22 mouse cellular contexts compared by ENCODE assay signal in genomic region chr2:58240639-58241038, GRCm38 (mm10). TPM values are rescaled to one million over a fixed set of nuclear protein-coding genes. Genes with fewer than 3 reads are reported as not detected.
A peak's percentile ranks its signal among the peaks of the same experiment; 100 is the strongest.
DNase-seq lines count a peak whose midpoint lies in the region; ATAC-seq and TF ChIP-seq lines count a peak whose summit lies in the region.
"Had no signal": no experiment of that assay in that cellular context is flagged by ENCODE, and none has a peak within 500 bp of the region (broad histone marks: within the 10 kb centered on the region; RNA-seq: fewer than 3 reads in every experiment).

No protein-coding gene starts in this region.

- TF ChIP-seq CTCF in left cerebral cortex, adult 2 months (IDR thresholded peaks at IDR 0.05): no peak

- DNase-seq in forebrain, embryonic 14.5 days (ENCODE audit: low spot score): peak; percentile 6
- DNase-seq in right cerebral cortex, adult 18-20 months: peak; percentile 60
- no peak for DNase-seq in right cerebral cortex, postnatal 4 days
- no peak for DNase-seq in left cerebral cortex, adult 2 months (ENCODE audit: extremely low spot score in 1 of 2, low spot score in 2 of 2)
- DNase-seq in telencephalon, adult 2 months (ENCODE audit: low read depth, low spot score): peak; percentile 86
- no peak for DNase-seq in embryo, embryonic 10 days (ENCODE audit: low spot score)
- DNase-seq in adrenal gland, adult (ENCODE audit: inconsistent age in 2 of 2, low spot score in 1 of 2): no peak
- DNase-seq: adrenal gland, postnatal 36 days; B cell, adult 2 months; heart, postnatal 36 days; kidney, adult 11 months had no signal

- H3K27ac ChIP-seq in forebrain, embryonic 14.5 days (ENCODE audit: low read depth, low read length): no peak overlapping the region
- H3K27ac ChIP-seq in forebrain, embryonic 13.5 days: no peak overlapping the region
- H3K27ac ChIP-seq in left cerebral cortex, adult 2 months: peak overlapping the region; percentile 53; the same call in 1 of the 2 replicates
- H3K27ac ChIP-seq: hindbrain, postnatal 0 days; kidney, postnatal 0 days; limb, embryonic 10.5 days; lung, embryonic 15.5 days; macrophage; midbrain, embryonic 12.5 days; neural tube, embryonic 13.5 days; stomach, embryonic 15.5 days had no signal

- no peak overlapping the region for H3K4me3 ChIP-seq in forebrain, embryonic 14.5 days (ENCODE audit: low read depth, low read length)
- H3K4me3 ChIP-seq in forebrain, embryonic 13.5 days: no peak overlapping the region
- no peak overlapping the region for H3K4me3 ChIP-seq in left cerebral cortex, adult 2 months
- H3K4me3 ChIP-seq: heart, embryonic 12.5 days; limb, embryonic 10.5 days; lung, embryonic 15.5 days; midbrain, embryonic 12.5 days; neural tube, embryonic 13.5 days; stomach, embryonic 15.5 days had no signal

- no peaks in the 10 kb centered on the region for H3K9me3 ChIP-seq in forebrain, embryonic 14.5 days (replicated peaks; ENCODE audit: control insufficient read depth, low read length)
- no peaks in the 10 kb centered on the region for H3K9me3 ChIP-seq in forebrain, embryonic 13.5 days (replicated peaks)
- H3K9me3 ChIP-seq: heart, embryonic 12.5 days; limb, embryonic 10.5 days; lung, embryonic 15.5 days; midbrain, embryonic 12.5 days; neural tube, embryonic 13.5 days; stomach, embryonic 15.5 days had no signal

- H3K4me1 ChIP-seq in forebrain, embryonic 14.5 days (ENCODE audit: control insufficient read depth, insufficient read depth, low read length): no peaks in the 10 kb centered on the region
- H3K4me1 ChIP-seq in forebrain, embryonic 13.5 days: no peaks in the 10 kb centered on the region
- H3K4me1 ChIP-seq: heart, embryonic 12.5 days; limb, embryonic 10.5 days; lung, embryonic 15.5 days; midbrain, embryonic 12.5 days; neural tube, embryonic 13.5 days; stomach, embryonic 15.5 days had no signal

- ATAC-seq in forebrain, embryonic 14.5 days: no peak
- ATAC-seq in forebrain, embryonic 13.5 days: no peak; the same call in 1 of the 2 replicates
- ATAC-seq: hindbrain, postnatal 0 days had no signal

- H3K9ac ChIP-seq in forebrain, embryonic 14.5 days (ENCODE audit: low read length): no peak overlapping the region
- H3K9ac ChIP-seq in forebrain, embryonic 13.5 days: no peak overlapping the region
- H3K9ac ChIP-seq: heart, embryonic 12.5 days; lung, embryonic 15.5 days; midbrain, embryonic 12.5 days; neural tube, embryonic 13.5 days; stomach, embryonic 15.5 days had no signal

- no peak overlapping the region for H3K4me2 ChIP-seq in forebrain, embryonic 14.5 days (ENCODE audit: low read length)
- H3K4me2 ChIP-seq in forebrain, embryonic 13.5 days: no peak overlapping the region
- H3K4me2 ChIP-seq: heart, embryonic 12.5 days; liver, embryonic 11.5 days; lung, embryonic 15.5 days; midbrain, embryonic 12.5 days; neural tube, embryonic 13.5 days; stomach, embryonic 15.5 days had no signal

- no peaks in the 10 kb centered on the region for H3K36me3 ChIP-seq in forebrain, embryonic 14.5 days (ENCODE audit: control insufficient read depth, insufficient read depth, low read length)
- no peaks in the 10 kb centered on the region for H3K36me3 ChIP-seq in forebrain, embryonic 13.5 days (ENCODE audit: poor library complexity, severe bottlenecking)
- H3K36me3 ChIP-seq: heart, embryonic 12.5 days; limb, embryonic 10.5 days; lung, embryonic 15.5 days; midbrain, embryonic 12.5 days; neural tube, embryonic 13.5 days; stomach, embryonic 15.5 days had no signal

- intact Hi-C loops in left cerebral cortex, adult 2 months (cut with DNase I): no loop called here

- H3K27me3 ChIP-seq in forebrain, embryonic 14.5 days (replicated peaks; ENCODE audit: control insufficient read depth, insufficient read depth, low read length): no peaks in the 10 kb centered on the region
- no peaks in the 10 kb centered on the region for H3K27me3 ChIP-seq in forebrain, embryonic 13.5 days
- H3K27me3 ChIP-seq: heart, embryonic 12.5 days; lung, embryonic 15.5 days; midbrain, embryonic 12.5 days; neural tube, embryonic 13.5 days; stomach, embryonic 15.5 days had no signal

- WGBS in forebrain, embryonic 14.5 days: 82% methylated on average over 4 of the region's 4 CpGs
- WGBS in forebrain, embryonic 13.5 days: 91% methylated on average over 4 of the region's 4 CpGs

RNA-seq across cellular contexts. Expression of gene Cytip, which starts 45.3 kb away (rescaled TPM):
- polyA plus RNA-seq in forebrain, embryonic 14.5 days (2014; fragmentation: Nextera tagmentation; extraction: Ambion mirVana): 0.23 TPM in 1 of 2 replicates, not detected in the other
- polyA plus RNA-seq in forebrain, embryonic 13.5 days (2015; fragmentation: Nextera tagmentation; extraction: Ambion mirVana): 0.18 and 0.33 TPM in 2 replicates
- under 1 TPM in 1 of 2 experiments, not detected in 1; 0.20 TPM for total RNA-seq in left cerebral cortex, adult 2 months (2021)
- total RNA-seq: hindbrain, postnatal 0 days had no signal

Comparison
In these comparisons a context has a peak if more than half of its experiments do, and no peak if none do; other contexts are left out.
1. DNase-seq: peak in forebrain, embryonic 14.5 days (single experiment), right cerebral cortex, adult 18-20 months (single experiment) and telencephalon, adult 2 months (single experiment); none in right cerebral cortex, postnatal 4 days (single experiment), left cerebral cortex, adult 2 months (0 of 2), embryo, embryonic 10 days (single experiment) and adrenal gland, adult (0 of 2).